Mouse (Mus musculus) heart, adult 18-20 months (tissue): ENCODE measurements around the gene Olfr239. TPM values are rescaled to one million over a fixed set of nuclear protein-coding genes. Genes with fewer than 3 reads are reported as not detected.
"Not testable (repeated sequence)": the region's sequence is repeated elsewhere in the genome, so short reads cannot be mapped to it uniquely, and the experiment has no call there.

Experiments
- DNase-seq, 2 experiments: peaks; one replicate each; pipeline ENCODE4 v3.0.0; 2021 to 2022; ENCODE audit warnings: mixed read lengths in 1 of 2
- long read RNA-seq, 2 experiments: library from polyadenylated mRNA; stranded (forward); transcript quantifications; one replicate each; pipeline ENCODE4 v2.0.0; 2021
- total RNA-seq, 2 experiments: library from RNA; stranded (reverse); gene quantifications; 2 replicates each; pipeline ENCODE4 v1.2.3; 2021

The Olfr239 gene
- not detected for total RNA-seq
- long read RNA-seq, experiment 1: 0 reads
- long read RNA-seq, experiment 2: 0 reads

- not testable (repeated sequence) for DNase-seq
These were observed at the start of gene Olfr239 for GRCm38 (mm10) chr17:33191002-33191401. Gene Olfr239, plus strand, starts transcription at chr17:33191302.

GRCm38 (mm10) chr17:33168147-33168546 lies 23.0 kb upstream of the Olfr239 start, which contains the start of gene Olfr55:
Gene Olfr55, plus strand, starts transcription at chr17:33168447.
- DNase-seq: not testable (repeated sequence)

- DNase-seq: no peak
These were observed 30.5 kb downstream of the Olfr239 start, which contains the start of gene Olfr1564 for GRCm38 (mm10) chr17:33221590-33221989. Gene Olfr1564, minus strand, starts transcription at chr17:33221690.

- DNase-seq: not testable (repeated sequence)
These were observed 45.5 kb downstream of the Olfr239 start for GRCm38 (mm10) chr17:33236646-33237045.

Other genes with a start within 250 kb of the Olfr239 start
- 10 to 100 TPM in 1 of 2 experiments, 1 to 10 TPM in 1; 8.7 to 12.9 TPM for gene Cyp4f13, start 243.9 kb upstream of the Olfr239 start, total RNA-seq
- 1 to 10 TPM; 1.8 to 2.1 TPM for gene Zfp472, start 225.5 kb upstream of the Olfr239 start, total RNA-seq
- 1 to 10 TPM; 6.0 to 6.5 TPM for gene Zfp952, start 198.2 kb upstream of the Olfr239 start, total RNA-seq
- gene Zfp763, start 157.9 kb upstream of the Olfr239 start, total RNA-seq: 1 to 10 TPM; 2.0 to 2.8 TPM
- not detected for gene 4921501E09Rik, start 123.2 kb upstream of the Olfr239 start, total RNA-seq
- gene Zfp563, start 102.0 kb upstream of the Olfr239 start, total RNA-seq: 1 to 10 TPM; 5.1 to 5.6 TPM
- under 1 TPM in 1 of 2 experiments, not detected in 1; 0.07 TPM for gene Morc2b, start 51.6 kb upstream of the Olfr239 start, total RNA-seq
- not detected for gene Olfr55, start 22.9 kb upstream of the Olfr239 start, total RNA-seq
- gene Olfr1564, start 30.4 kb downstream of the Olfr239 start, total RNA-seq: under 1 TPM; 0.15 TPM
- gene Zfp955a, start 63.8 kb downstream of the Olfr239 start, total RNA-seq: 1 to 10 TPM; 7.7 to 9.9 TPM
- not detected for gene Olfr63, start 73.4 kb downstream of the Olfr239 start, total RNA-seq
- gene Zfp955b, start 98.2 kb downstream of the Olfr239 start, total RNA-seq: 1 to 10 TPM; 9.1 to 9.4 TPM
- 1 to 10 TPM; 4.9 to 5.0 TPM for gene Zfp81, start 167.6 kb downstream of the Olfr239 start, total RNA-seq
- 1 to 10 TPM; 2.5 to 5.4 TPM for gene Zfp101, start 203.3 kb downstream of the Olfr239 start, total RNA-seq
- gene Actl9, start 241.6 kb downstream of the Olfr239 start, total RNA-seq: not detected